Mouse (Mus musculus) bone marrow macrophage, adult 2 months (primary cell): ENCODE data around the gene Cideb.

Source experiments
- CTCF ChIP-seq: IDR thresholded peaks from 2 replicates; pipeline ENCODE4 v1.5.1; 2012; ENCODE audit warnings: low read depth, mild to moderate bottlenecking, low read length, moderate library complexity
- POLR2A ChIP-seq: IDR thresholded peaks from 2 replicates; pipeline ENCODE4 v1.6.1; 2012; ENCODE audit warnings: mild to moderate bottlenecking, low read depth, low read length, borderline replicate concordance

DNA sequence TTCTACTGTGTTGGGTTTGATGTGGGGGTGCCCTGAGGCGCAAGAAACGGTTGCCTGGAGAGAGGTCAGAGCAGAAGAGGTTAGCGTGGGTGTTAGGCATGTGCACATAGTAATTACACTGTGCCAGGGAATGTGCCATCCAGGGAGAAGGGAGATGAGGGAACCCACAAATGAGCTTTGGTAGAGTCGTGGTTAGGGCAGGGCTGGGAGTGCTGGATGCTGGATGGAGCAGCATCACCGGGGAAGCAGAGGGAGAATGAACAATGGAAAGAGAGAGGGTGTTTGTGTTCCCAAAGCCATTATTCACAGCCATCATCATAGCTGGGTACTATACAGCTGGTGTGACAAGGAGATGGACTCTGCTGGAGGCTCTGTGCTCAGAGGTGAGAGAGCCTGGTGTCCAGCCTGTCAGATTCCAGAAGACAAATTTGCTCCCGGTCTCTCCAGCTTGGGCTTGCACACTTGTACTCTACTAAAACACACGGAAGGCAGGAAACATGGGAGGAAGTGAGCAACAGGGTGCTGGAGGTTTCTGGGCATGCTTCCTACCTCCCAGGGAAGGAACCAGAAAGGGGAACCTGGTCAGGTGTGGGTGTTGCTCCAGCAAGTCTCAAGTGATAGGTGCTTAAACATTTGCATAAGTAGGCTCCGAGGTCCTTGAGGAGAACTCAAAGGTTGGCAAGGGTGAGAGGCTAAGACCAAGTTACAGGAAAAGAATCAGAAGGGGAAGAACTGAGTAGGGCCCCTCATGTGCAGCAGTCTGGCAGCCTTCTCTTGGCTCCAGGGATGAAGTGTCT, 30.2 kb downstream of the Cideb start:
- TF ChIP-seq POLR2A (no peak), CTCF (no peak)
